Mouse (Mus musculus) CH12.LX (cell line): ENCODE measurements around the gene Asz1. TPM values are rescaled to one million over a fixed set of nuclear protein-coding genes. Genes with fewer than 3 reads are reported as not detected.

ENCODE experiments used
- DNase-seq: peaks from one replicate; pipeline ENCODE4 v3.0.0-alpha.2; 2013; ENCODE audit errors: extremely low read depth
- H3K27ac ChIP-seq: 2 replicates; pipeline ENCODE4 v1.5.1; 2012; ENCODE audit warnings: low read depth, mild to moderate bottlenecking, control low read depth, moderate library complexity; ENCODE audit not compliant: insufficient read depth
- H3K27me3 ChIP-seq: replicated peaks from 2 replicates; pipeline ENCODE3; 2012; ENCODE audit warnings: inconsistent platforms
- H3K36me3 ChIP-seq, 2 experiments: replicated peaks in 1 of 2; 2 replicates each; pipeline versions ENCODE3 to v1.6.1; 2012; ENCODE audit warnings: inconsistent platforms in 1 of 2, low read length in 1 of 2, mild to moderate bottlenecking in 1 of 2, mixed read lengths in 1 of 2, moderate library complexity in 1 of 2; ENCODE audit not compliant: control insufficient read depth in 1 of 2, insufficient read depth in 1 of 2
- H3K4me1 ChIP-seq, 2 experiments: 2 replicates each; pipeline ENCODE4 v1.6.1; 2012; ENCODE audit warnings: inconsistent platforms in 1 of 2, moderate library complexity in 1 of 2; ENCODE audit not compliant: insufficient read depth in 2 of 2, control insufficient read depth in 1 of 2
- H3K4me2 ChIP-seq: 2 replicates; pipeline ENCODE4 v1.6.1; 2012; ENCODE audit warnings: low read depth, mild to moderate bottlenecking, control low read depth; ENCODE audit not compliant: poor library complexity, insufficient read depth, severe bottlenecking
- H3K4me3 ChIP-seq, 3 experiments: fragments of 150-350 bp in 1 of 3; sonication (generic) in 1 of 3; replicated peaks in 1 of 3; 2 replicates each; pipeline versions ENCODE3 to v1.5.1; 2011 to 2012; ENCODE audit warnings: low read depth in 2 of 3, low read length in 2 of 3, mild to moderate bottlenecking in 2 of 3, moderate library complexity in 2 of 3, control low read depth in 1 of 3, improper control_type of control experiment in 1 of 3, inconsistent platforms in 1 of 3, mixed read lengths in 1 of 3; ENCODE audit not compliant: poor library complexity in 1 of 3
- H3K79me2 ChIP-seq: replicated peaks from 2 replicates; pipeline ENCODE4 v1.6.1; 2012; ENCODE audit warnings: mild to moderate bottlenecking, moderate library complexity; ENCODE audit not compliant: control insufficient read depth, poor library complexity, insufficient read depth, severe bottlenecking; ENCODE audit errors: extremely low read depth
- H3K9ac ChIP-seq: 2 replicates; pipeline ENCODE4 v1.6.1; 2012; ENCODE audit warnings: low read depth, mild to moderate bottlenecking, control low read depth, moderate library complexity; ENCODE audit not compliant: insufficient read depth
- H3K9me3 ChIP-seq: replicated peaks from 2 replicates; pipeline ENCODE3; 2012; ENCODE audit warnings: low read length, inconsistent platforms, mixed read lengths
- CHD2 ChIP-seq: IDR thresholded peaks from 2 replicates; pipeline ENCODE4 v1.6.1; 2011; ENCODE audit warnings: low read length, improper control_type of control experiment
- ELF1 ChIP-seq: IDR thresholded peaks from 2 replicates; pipeline ENCODE4 v1.6.1; 2014; ENCODE audit warnings: low read depth, mild to moderate bottlenecking, inconsistent platforms, low read length, improper control_type of control experiment
- EP300 ChIP-seq: IDR thresholded peaks from 2 replicates; pipeline ENCODE4 v1.6.1; 2011; ENCODE audit warnings: low read length, improper control_type of control experiment
- JUN ChIP-seq: IDR thresholded peaks from 2 replicates; pipeline ENCODE4 v1.6.1; 2011; ENCODE audit warnings: low read depth, mild to moderate bottlenecking, low read length, improper control_type of control experiment, moderate library complexity; ENCODE audit not compliant: insufficient read depth
- MAX ChIP-seq: IDR thresholded peaks from 2 replicates; pipeline ENCODE4 v1.6.1; 2011; ENCODE audit warnings: low read length, improper control_type of control experiment
- MAZ ChIP-seq: IDR thresholded peaks from 2 replicates; pipeline ENCODE4 v1.6.1; 2012; ENCODE audit warnings: low read depth, mild to moderate bottlenecking, inconsistent platforms, low read length, improper control_type of control experiment, moderate library complexity
- MEF2A ChIP-seq: IDR thresholded peaks from 2 replicates; pipeline ENCODE4 v1.6.1; 2014; ENCODE audit warnings: low read depth, mild to moderate bottlenecking, inconsistent platforms, low read length, improper control_type of control experiment, borderline replicate concordance
- MYC ChIP-seq: IDR thresholded peaks from 2 replicates; pipeline ENCODE4 v1.6.1; 2011; ENCODE audit warnings: low read depth, mild to moderate bottlenecking, improper control_type of control experiment, low read length
- PAX5 ChIP-seq: IDR thresholded peaks from 2 replicates; pipeline ENCODE4 v1.6.1; 2012; ENCODE audit warnings: low read length, inconsistent platforms, mixed read lengths
- POLR2AphosphoS2 ChIP-seq: IDR thresholded peaks from 2 replicates; pipeline ENCODE4 v1.6.1; 2011; ENCODE audit warnings: low read depth, low read length, improper control_type of control experiment
- RCOR1 ChIP-seq: conservative IDR thresholded peaks from 2 replicates; pipeline ENCODE4 v1.6.1; 2012; ENCODE audit warnings: low read depth, mild to moderate bottlenecking, inconsistent platforms, low read length, improper control_type of control experiment
- TBP ChIP-seq: conservative IDR thresholded peaks from 2 replicates; pipeline ENCODE4 v1.6.1; 2011; ENCODE audit warnings: low read depth, low read length, improper control_type of control experiment
- UBTF ChIP-seq: IDR thresholded peaks from 2 replicates; pipeline ENCODE4 v1.6.1; 2012; ENCODE audit warnings: low read depth, mild to moderate bottlenecking, inconsistent platforms, low read length, improper control_type of control experiment, moderate library complexity
- ZC3H11A ChIP-seq: IDR thresholded peaks from 2 replicates; pipeline ENCODE4 v1.6.1; 2012; ENCODE audit warnings: low read depth, mild to moderate bottlenecking, inconsistent platforms, low read length, improper control_type of control experiment
- ZKSCAN1 ChIP-seq: IDR thresholded peaks from 2 replicates; pipeline ENCODE4 v1.6.1; 2012; ENCODE audit warnings: low read depth, inconsistent platforms, low read length, improper control_type of control experiment, borderline replicate concordance
- dilution Hi-C: fragments of 300-500 bp; cut with MboI; formaldehyde crosslinking; loops from 2 replicates; pipeline ENCODE4 v1.14.3; 2020; ENCODE audit warnings: low sequenced_read_pairs; ENCODE audit not compliant: extremely low pct_unique_long_range_greater_than_20kb, extremely low pct_ligation_motif_present
- in situ Hi-C: fragments of 300-500 bp; cut with MboI; formaldehyde crosslinking; loops from 3 replicates; pipeline ENCODE4 v1.14.3; 2019; ENCODE audit warnings: low sequenced_read_pairs, low pct_ligation_motif_present, low pct_unique_long_range_greater_than_20kb, mixed read lengths
- polyA plus RNA-seq: library from polyadenylated mRNA; unstranded; fragments of >175 nt; gene quantifications from 2 replicates; pipeline ENCODE4 v1.2.1, GENCODE M21; 2012; ENCODE audit warnings: low read depth; ENCODE audit not compliant: insufficient read length
- total RNA-seq, 2 experiments: library from RNA; depleted of rRNA; stranded (reverse); fragments of 300-350 nt in 1 of 2; fragments of >200 nt in 1 of 2; gene quantifications; 2 replicates each; pipeline ENCODE4 v1.2.3; 2012 to 2014

The Asz1 gene
- total and polyA plus RNA-seq, 3 experiments, result not detected

GRCm38 (mm10) chr6:18096861-18097260 lies 12.0 kb downstream of the Asz1 start:
- DNase-seq, result no peak
- Histone ChIP-seq H3K4me3 (no peak overlapping the region), H3K4me2 (no peak overlapping the region), H3K27ac (no peak overlapping the region), H3K9me3 (no peaks in the 10 kb centered on the region), H3K27me3 (no peaks in the 10 kb centered on the region), H3K79me2 (no peaks in the 10 kb centered on the region), H3K4me1 (no peaks in the 10 kb centered on the region), H3K9ac (no peak overlapping the region), H3K36me3 (no peaks in the 10 kb centered on the region)
- TF ChIP-seq PAX5 (no peak), UBTF (no peak), ZC3H11A (no peak), RCOR1 (no peak), ELF1 (no peak), POLR2AphosphoS2 (no peak), MAX (no peak), TBP (no peak), CHD2 (no peak)
- dilution Hi-C loops (no loop called here), in situ Hi-C loops (loop anchor here (25.0 kb wide), 1 partner anchor 265 kb away; no protein-coding TSS in a partner anchor)

GRCm38 (mm10) chr6:18089098-18089497 lies 19.8 kb downstream of the Asz1 start:
- H3K79me2 ChIP-seq, result no peaks in the 10 kb centered on the region
- no peaks in the 10 kb centered on the region for H3K36me3 ChIP-seq
- dilution Hi-C loops (no loop called here), in situ Hi-C loops (loop anchor here (25.0 kb wide), 1 partner anchor 273 kb away; no protein-coding TSS in a partner anchor)
- peaks cover 7% of the 10 kb centered on the region in 2 experiments for H3K4me1 ChIP-seq
- no peak overlapping the region for H3K27ac ChIP-seq
- H3K4me3 ChIP-seq, result no peak overlapping the region
- peak overlapping the region; percentile 43 for H3K4me2 ChIP-seq
- DNase-seq, result no peak
- no peak overlapping the region for H3K9ac ChIP-seq
- TF ChIP-seq MAZ (no peak), MAX (no peak), JUN (no peak), ZKSCAN1 (no peak), RCOR1 (no peak), MEF2A (no peak), MYC (no peak), EP300 (no peak)
- no peaks in the 10 kb centered on the region for H3K9me3 ChIP-seq
- H3K27me3 ChIP-seq, result no peaks in the 10 kb centered on the region
